Mouse (Mus musculus) testis, adult 2 months (tissue): ENCODE data around the gene Gm10964.

Experiments used
- CTCF ChIP-seq: fragments of 200-500 bp; IDR thresholded peaks from 2 replicates; pipeline ENCODE4 v1.5.1; 2012; ENCODE audit warnings: low read depth, mild to moderate bottlenecking, inconsistent platforms, low read length, moderate library complexity; ENCODE audit not compliant: control insufficient read depth, insufficient read depth, insufficient replicate concordance
- POLR2A ChIP-seq: fragments of 200-500 bp; IDR thresholded peaks from 2 replicates; pipeline ENCODE4 v1.6.1; 2012; ENCODE audit warnings: low read depth, mild to moderate bottlenecking, inconsistent platforms, low read length, moderate library complexity; ENCODE audit not compliant: control insufficient read depth

GRCm38 (mm10) chr3:103714236-103714875 lies 24.8 kb upstream of the Gm10964 start:
- TF ChIP-seq CTCF = no peak
- no peak for TF ChIP-seq POLR2A
